Mouse (Mus musculus) retina, adult 2 months (tissue): Measurements from ENCODE around the gene Herc6.
"Not testable (repeated sequence)": the region's sequence is repeated elsewhere in the genome, so short reads cannot be mapped to it uniquely, and the experiment has no call there.

Experiments used
- DNase-seq: peaks from one replicate; pipeline ENCODE4 v3.0.0-alpha.2; 2012; ENCODE audit warnings: low read depth, low spot score

The Herc6 gene

GRCm38 (mm10) chr6:57580881-57581548 lies at the start of gene Herc6:
Gene Herc6, plus strand, starts transcription at chr6:57581000.
- no peak for DNase-seq

GRCm38 (mm10) chr6:57531011-57531410 lies 49.8 kb upstream of the Herc6 start:
- DNase-seq = no peak

- DNase-seq = no peak
Observed at GRCm38 (mm10) chr6:57531441-57531840, 49.4 kb upstream of the Herc6 start.

GRCm38 (mm10) chr6:57532022-57532421 lies 48.8 kb upstream of the Herc6 start:
- no peak for DNase-seq

- DNase-seq = no peak
Observed at GRCm38 (mm10) chr6:57533410-57533809, 47.4 kb upstream of the Herc6 start.

GRCm38 (mm10) chr6:57534231-57534610 lies 46.6 kb upstream of the Herc6 start:
- DNase-seq = no peak

GRCm38 (mm10) chr6:57534611-57535286 lies 46.1 kb upstream of the Herc6 start:
- DNase-seq = no peak

- peak; percentile 65 for DNase-seq
Observed at GRCm38 (mm10) chr6:57535386-57535936, 45.3 kb upstream of the Herc6 start, which contains the start of gene Ppm1k. Gene Ppm1k, minus strand, starts transcription at chr6:57535468.

- DNase-seq = no peak
Observed at GRCm38 (mm10) chr6:57535971-57536669, 44.7 kb upstream of the Herc6 start.

GRCm38 (mm10) chr6:57537887-57538286 lies 42.9 kb upstream of the Herc6 start:
- no peak for DNase-seq

GRCm38 (mm10) chr6:57540950-57541498 lies 39.8 kb upstream of the Herc6 start:
- no peak for DNase-seq

GRCm38 (mm10) chr6:57541737-57542335 lies 39.0 kb upstream of the Herc6 start:
- no peak for DNase-seq

- DNase-seq = not testable (repeated sequence)
Observed at GRCm38 (mm10) chr6:57543591-57543990, 37.2 kb upstream of the Herc6 start.

GRCm38 (mm10) chr6:57544866-57545265 lies 35.9 kb upstream of the Herc6 start:
- DNase-seq = no peak

GRCm38 (mm10) chr6:57551211-57551796 lies 29.5 kb upstream of the Herc6 start:
- no peak for DNase-seq

- no peak for DNase-seq
Observed at GRCm38 (mm10) chr6:57557796-57558317, 22.9 kb upstream of the Herc6 start.

GRCm38 (mm10) chr6:57563454-57563853 lies 17.3 kb upstream of the Herc6 start:
- DNase-seq = no peak

GRCm38 (mm10) chr6:57565452-57565851 lies 15.3 kb upstream of the Herc6 start:
- no peak for DNase-seq

- no peak for DNase-seq
Observed at GRCm38 (mm10) chr6:57567630-57568029, 13.2 kb upstream of the Herc6 start.

GRCm38 (mm10) chr6:57570170-57570974 lies 10.4 kb upstream of the Herc6 start:
- no peak for DNase-seq
